Comparison of ENCODE assay signal across 12 mouse cellular contexts in the genomic region with DNA sequence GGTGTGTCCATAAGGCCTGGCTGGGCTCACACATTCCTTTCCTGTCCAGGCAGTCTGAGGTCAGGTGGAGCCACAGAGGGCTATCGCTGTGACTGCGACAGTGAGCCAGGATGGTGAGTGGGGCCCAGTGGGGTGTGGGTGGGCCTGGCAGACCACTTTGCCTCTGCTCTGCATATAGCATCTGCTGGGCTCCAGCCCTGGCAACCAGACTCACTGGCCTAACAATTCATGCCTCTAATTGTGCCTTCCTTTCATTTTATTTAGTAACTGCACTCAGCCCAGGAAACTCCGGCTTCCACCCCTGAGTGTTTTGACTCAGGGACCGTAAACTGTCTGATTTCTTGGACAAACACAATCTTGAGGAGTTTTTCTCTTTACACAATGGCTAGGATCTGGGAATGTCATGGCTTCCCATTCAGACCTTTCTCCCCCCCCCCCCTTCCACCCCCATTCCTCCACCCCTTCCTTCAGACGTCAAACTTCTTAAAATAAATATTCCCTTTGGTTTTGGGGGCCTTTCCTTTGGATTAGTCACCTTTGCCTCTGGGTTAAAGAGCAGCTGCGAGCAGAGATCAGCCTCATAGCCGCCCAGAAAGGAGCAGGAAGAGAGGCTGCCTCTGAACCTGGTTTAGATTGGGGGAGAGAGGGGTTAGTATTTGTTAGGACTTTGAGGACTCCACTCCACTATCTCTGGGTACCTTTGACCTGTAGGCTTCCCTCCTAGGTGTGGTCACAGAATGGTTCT. TPM values are rescaled to one million over a fixed set of nuclear protein-coding genes. Genes with fewer than 3 reads are reported as not detected.
DNase-seq lines count a peak whose midpoint lies in the region; ATAC-seq and TF ChIP-seq lines count a peak whose summit lies in the region.
"Had no signal": no experiment of that assay in that cellular context is flagged by ENCODE, and none has a peak within 500 bp of the region (broad histone marks: within the 10 kb centered on the region; RNA-seq: fewer than 3 reads in every experiment).

No protein-coding gene starts in this region.

- TF ChIP-seq CTCF in lung, adult 2 months (IDR thresholded peaks at IDR 0.05; ENCODE audit: insufficient read depth, low read length) = no peak

- 40% methylated on average over 6 of the region's 7 CpGs for WGBS in lung, embryonic 15.5 days
- 39% methylated on average over 7 of the region's 7 CpGs for WGBS in lung, adult 2 months
- WGBS in heart, embryonic 15.5 days = 64% methylated on average over 7 of the region's 7 CpGs
- 58% methylated on average over 7 of the region's 7 CpGs for WGBS in limb, embryonic 15.5 days

- H3K9ac ChIP-seq in lung, embryonic 15.5 days = no peak overlapping the region
- H3K9ac ChIP-seq in heart, embryonic 15.5 days = no peak overlapping the region
- no peak overlapping the region for H3K9ac ChIP-seq in limb, embryonic 15.5 days
- H3K9ac ChIP-seq: midbrain, embryonic 13.5 days; neural tube, embryonic 15.5 days had no signal

- peak; percentile 58 for DNase-seq in heart, adult 8-10 months (ENCODE audit: low spot score)
- DNase-seq in heart, postnatal 4 days = no peak
- no peak for DNase-seq in lung, adult 2 months
- no peak for DNase-seq in urinary bladder, adult 2 months (ENCODE audit: low spot score)
- DNase-seq: cerebellum, adult 11-12 months; lung, adult 18-20 months had no signal

- H3K4me3 ChIP-seq in lung, embryonic 15.5 days = no peak overlapping the region
- no peak overlapping the region for H3K4me3 ChIP-seq in lung, adult 2 months (replicated peaks; ENCODE audit: extremely low read depth, low read depth, low read length)
- no peak overlapping the region for H3K4me3 ChIP-seq in heart, embryonic 15.5 days
- no peak overlapping the region for H3K4me3 ChIP-seq in limb, embryonic 15.5 days
- H3K4me3 ChIP-seq: midbrain, embryonic 13.5 days; neural tube, embryonic 15.5 days had no signal

- H3K27ac ChIP-seq in lung, embryonic 15.5 days = peak overlapping the region; percentile 5; the same call in 1 of the 2 replicates
- peak overlapping the region; percentile 50 for H3K27ac ChIP-seq in heart, embryonic 15.5 days
- H3K27ac ChIP-seq in limb, embryonic 15.5 days = 0 out of 2 replicates have a peak overlapping the region, but pooled peaks have one; percentile 4
- H3K27ac ChIP-seq: midbrain, embryonic 13.5 days; neural tube, embryonic 15.5 days had no signal

- H3K36me3 ChIP-seq in lung, embryonic 15.5 days = no peaks in the 10 kb centered on the region
- H3K36me3 ChIP-seq in heart, embryonic 15.5 days = no peaks in the 10 kb centered on the region
- H3K36me3 ChIP-seq in limb, embryonic 15.5 days = no peaks in the 10 kb centered on the region
- H3K36me3 ChIP-seq: midbrain, embryonic 13.5 days; neural tube, embryonic 15.5 days had no signal

- peak; percentile 51; the same call in 1 of the 2 replicates for ATAC-seq in lung, embryonic 15.5 days (ENCODE audit: borderline replicate concordance, extremely low read depth, low FRiP score, low TSS enrichment)
- ATAC-seq in heart, embryonic 15.5 days (replicated peaks; ENCODE audit: insufficient number of reproducible peaks, insufficient read depth, low FRiP score, low read depth) = no peak
- no peak for ATAC-seq in limb, embryonic 15.5 days (ENCODE audit: insufficient number of reproducible peaks, low FRiP score, low TSS enrichment, low read depth)
- ATAC-seq in megakaryocyte progenitor cell, adult 5-6 weeks (replicated peaks; ENCODE audit: poor library complexity) = no peak
- ATAC-seq: midbrain, embryonic 13.5 days had no signal

- peaks cover 30% of the 10 kb centered on the region for H3K4me1 ChIP-seq in lung, embryonic 15.5 days
- peaks cover 12% of the 10 kb centered on the region for H3K4me1 ChIP-seq in lung, adult 2 months (ENCODE audit: control insufficient read depth, insufficient read depth, low read length)
- H3K4me1 ChIP-seq in heart, embryonic 15.5 days (replicated peaks) = peaks cover 12% of the 10 kb centered on the region
- peaks cover 18% of the 10 kb centered on the region; the same call in 1 of the 2 replicates for H3K4me1 ChIP-seq in limb, embryonic 15.5 days

- no peaks in the 10 kb centered on the region for H3K27me3 ChIP-seq in lung, embryonic 15.5 days
- H3K27me3 ChIP-seq in heart, embryonic 15.5 days = no peaks in the 10 kb centered on the region
- H3K27me3 ChIP-seq in limb, embryonic 15.5 days = no peaks in the 10 kb centered on the region

- no peak overlapping the region for H3K4me2 ChIP-seq in lung, embryonic 15.5 days
- H3K4me2 ChIP-seq in heart, embryonic 15.5 days = no peak overlapping the region
- no peak overlapping the region for H3K4me2 ChIP-seq in limb, embryonic 15.5 days
- H3K4me2 ChIP-seq: midbrain, embryonic 13.5 days; neural tube, embryonic 15.5 days had no signal

- no peaks in the 10 kb centered on the region for H3K9me3 ChIP-seq in lung, embryonic 15.5 days
- no peaks in the 10 kb centered on the region for H3K9me3 ChIP-seq in heart, embryonic 15.5 days (replicated peaks)
- no peaks in the 10 kb centered on the region for H3K9me3 ChIP-seq in limb, embryonic 15.5 days
- H3K9me3 ChIP-seq: midbrain, embryonic 13.5 days; neural tube, embryonic 15.5 days had no signal

- TF ChIP-seq POLR2A in lung, adult 2 months (IDR thresholded peaks at IDR 0.05; ENCODE audit: borderline replicate concordance, extremely low read depth, low read depth, low read length) = no peak

RNA-seq across cellular contexts. Expression of a gene that starts 40.8 kb away (rescaled TPM):
- total RNA-seq in heart, adult 8-10 months (2022) = 10 to 100 TPM; 38.1 to 53.7 (median 46.6) TPM
- 100 to 1,000 TPM in 1 of 2 experiments, 10 to 100 TPM in 1; 97.5 to 106 TPM for total RNA-seq in heart, postnatal 4 days (2021)
- 104 and 106 TPM in 2 replicates for polyA plus RNA-seq in lung, embryonic 15.5 days (2015; fragmentation: Nextera tagmentation; extraction: Ambion mirVana)
- polyA plus RNA-seq in lung, adult 2 months (2012; rRNA removed) = 57.3 and 67.2 TPM in 2 replicates
- polyA plus RNA-seq in heart, embryonic 15.5 days (2015; fragmentation: Nextera tagmentation; extraction: Ambion mirVana) = 46.3 and 54.9 TPM in 2 replicates
- 39.3 and 42.9 TPM in 2 replicates for polyA plus RNA-seq in limb, embryonic 15.5 days (2015; fragmentation: Nextera tagmentation; extraction: Ambion mirVana)
- 16.5 and 17.7 TPM in 2 replicates for polyA plus RNA-seq in urinary bladder, adult 2 months (2012; rRNA removed)
- 5.4 and 6.8 TPM in 2 replicates for total RNA-seq in megakaryocyte progenitor cell, adult 5-6 weeks (2015)
- 12.6 and 16.3 TPM in 2 replicates for total RNA-seq in megakaryocyte progenitor cell, adult 5-6 weeks (2017)

RNA-seq across cellular contexts. Expression of a gene that starts 52.6 kb away (rescaled TPM):
- 10 to 100 TPM; 18.5 to 30.7 (median 20.8) TPM for total RNA-seq in heart, adult 8-10 months (2022)
- total RNA-seq in heart, postnatal 4 days (2021) = 10 to 100 TPM; 38.9 to 41.1 TPM
- polyA plus RNA-seq in lung, embryonic 15.5 days (2015; fragmentation: Nextera tagmentation; extraction: Ambion mirVana) = 34.4 and 35.2 TPM in 2 replicates
- polyA plus RNA-seq in lung, adult 2 months (2012; rRNA removed) = 12.9 and 14.1 TPM in 2 replicates
- polyA plus RNA-seq in heart, embryonic 15.5 days (2015; fragmentation: Nextera tagmentation; extraction: Ambion mirVana) = 20.6 and 21.8 TPM in 2 replicates
- polyA plus RNA-seq in limb, embryonic 15.5 days (2015; fragmentation: Nextera tagmentation; extraction: Ambion mirVana) = 21.3 and 23.4 TPM in 2 replicates
- polyA plus RNA-seq in urinary bladder, adult 2 months (2012; rRNA removed) = 6.0 and 7.6 TPM in 2 replicates
- total RNA-seq in megakaryocyte progenitor cell, adult 5-6 weeks (2015) = 80.2 and 93.2 TPM in 2 replicates
- total RNA-seq in megakaryocyte progenitor cell, adult 5-6 weeks (2017) = 104 and 107 TPM in 2 replicates
